Mouse (Mus musculus): Measurements from ENCODE around the gene Tff2. TPM values are rescaled to one million over a fixed set of nuclear protein-coding genes. Genes with fewer than 3 reads are reported as not detected.
A peak's percentile ranks its signal among the peaks of the same experiment; 100 is the strongest.

The Tff2 gene
- polyA plus RNA-seq, 1 experiment from 2014 or later: not detected

DNA sequence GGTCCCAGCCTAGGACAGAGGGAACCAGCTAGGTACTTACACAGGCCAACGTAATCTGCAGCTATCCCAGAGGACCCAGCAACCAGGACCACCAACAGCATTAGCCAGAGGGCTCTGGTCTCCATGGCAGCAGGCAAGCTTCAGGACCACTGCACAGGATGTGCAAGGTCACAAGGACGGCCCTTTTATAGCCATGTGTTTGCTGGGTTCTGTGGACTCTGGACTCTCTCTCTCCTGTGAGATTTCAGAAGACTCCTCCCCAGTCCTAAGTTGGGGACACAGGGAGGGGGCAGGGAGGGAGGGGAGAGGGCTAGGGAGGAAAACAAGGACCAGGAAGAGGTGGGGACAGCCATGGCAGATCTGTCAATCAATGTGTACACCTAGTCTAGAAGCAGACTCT is 14.6 kb downstream of the Tff2 start, which contains the start of gene Tff3:
Tff3 (minus strand) TSS at position 195 of the 400 bp plus-strand sequence.
- Histone ChIP-seq H3K9me3 (replicated peaks; ENCODE audit: control insufficient read depth, low read length) (no peaks in the 10 kb centered on the region), H3K36me3 (ENCODE audit: control insufficient read depth, insufficient read depth, low read length) (no peaks in the 10 kb centered on the region), H3K27ac (ENCODE audit: low read depth, low read length) (no peak within 1 kb of the TSS), H3K4me2 (ENCODE audit: low read length) (no peak within 1 kb of the TSS), H3K4me1 (ENCODE audit: control insufficient read depth, insufficient read depth, low read length) (no peaks in the 10 kb centered on the region), H3K4me3 (ENCODE audit: low read depth, low read length) (no peak within 1 kb of the TSS), H3K9ac (ENCODE audit: low read length) (no peak within 1 kb of the TSS), H3K27me3 (replicated peaks; ENCODE audit: control insufficient read depth, insufficient read depth, low read length) (no peaks in the 10 kb centered on the region)
- ATAC-seq (no peak), DNase-seq (ENCODE audit: low spot score) (no peak)
- WGBS: 28% methylated on average over 2 of the region's 2 CpGs

- no peak overlapping the region for H3K4me3 ChIP-seq (ENCODE audit: low read depth, low read length)
- H3K4me1 ChIP-seq (ENCODE audit: control insufficient read depth, insufficient read depth, low read length): no peaks in the 10 kb centered on the region
- no peak overlapping the region for H3K4me2 ChIP-seq (ENCODE audit: low read length)
- H3K36me3 ChIP-seq (ENCODE audit: control insufficient read depth, insufficient read depth, low read length): no peaks in the 10 kb centered on the region
- no peaks in the 10 kb centered on the region for H3K9me3 ChIP-seq (replicated peaks; ENCODE audit: control insufficient read depth, low read length)
- 83% methylated on average over 9 of the region's 9 CpGs for WGBS
- ATAC-seq (no peak), DNase-seq (ENCODE audit: low spot score) (no peak)
- H3K9ac ChIP-seq (ENCODE audit: low read length): no peak overlapping the region
- H3K27me3 ChIP-seq (replicated peaks; ENCODE audit: control insufficient read depth, insufficient read depth, low read length): no peaks in the 10 kb centered on the region
- H3K27ac ChIP-seq (ENCODE audit: low read depth, low read length): no peak overlapping the region
These were observed 15.3 kb downstream of the Tff2 start for GRCm38 (mm10) chr17:31128708-31129318.

- Histone ChIP-seq H3K4me3 (ENCODE audit: low read depth, low read length) (no peak overlapping the region), H3K4me2 (ENCODE audit: low read length) (no peak overlapping the region), H3K9me3 (replicated peaks; ENCODE audit: control insufficient read depth, low read length) (no peaks in the 10 kb centered on the region), H3K4me1 (ENCODE audit: control insufficient read depth, insufficient read depth, low read length) (no peaks in the 10 kb centered on the region), H3K27me3 (replicated peaks; ENCODE audit: control insufficient read depth, insufficient read depth, low read length) (no peaks in the 10 kb centered on the region), H3K9ac (ENCODE audit: low read length) (no peak overlapping the region), H3K36me3 (ENCODE audit: control insufficient read depth, insufficient read depth, low read length) (no peaks in the 10 kb centered on the region), H3K27ac (ENCODE audit: low read depth, low read length) (no peak overlapping the region)
- WGBS: 50% methylated on average over 9 of the region's 9 CpGs
- peak; percentile 61 for ATAC-seq
- peak; percentile 66 for DNase-seq (ENCODE audit: low spot score)
These were observed 18.4 kb downstream of the Tff2 start for GRCm38 (mm10) chr17:31125548-31126266.

DNA sequence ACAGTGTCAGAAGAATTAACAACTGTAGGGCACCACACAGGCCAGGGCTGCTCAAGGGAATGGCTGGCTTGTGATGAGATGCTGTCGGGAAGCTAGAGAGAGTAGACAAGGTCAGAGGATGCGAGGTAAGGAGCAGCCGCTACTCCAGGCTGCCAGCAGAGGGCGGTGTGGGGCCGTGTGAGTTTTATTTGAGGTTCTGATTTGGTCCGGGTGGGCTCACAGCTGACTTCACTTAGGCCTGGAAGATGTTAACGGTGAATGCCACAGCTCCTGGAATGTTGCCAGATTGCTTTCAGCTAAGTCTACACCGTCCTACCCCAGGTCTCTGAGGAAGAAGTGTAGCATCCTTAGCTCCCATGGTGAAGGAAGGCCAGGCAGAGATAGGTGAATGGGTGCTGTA is 22.1 kb downstream of the Tff2 start:
- Histone ChIP-seq H3K27me3 (replicated peaks; ENCODE audit: control insufficient read depth, insufficient read depth, low read length) (no peaks in the 10 kb centered on the region), H3K4me1 (ENCODE audit: control insufficient read depth, insufficient read depth, low read length) (no peaks in the 10 kb centered on the region), H3K9ac (ENCODE audit: low read length) (no peak overlapping the region), H3K4me2 (ENCODE audit: low read length) (no peak overlapping the region), H3K9me3 (replicated peaks; ENCODE audit: control insufficient read depth, low read length) (no peaks in the 10 kb centered on the region), H3K36me3 (ENCODE audit: control insufficient read depth, insufficient read depth, low read length) (0 out of 2 replicates have a peak, but pooled peaks cover 2% of the 10 kb centered on the region), H3K27ac (ENCODE audit: low read depth, low read length) (no peak overlapping the region), H3K4me3 (ENCODE audit: low read depth, low read length) (no peak overlapping the region)
- ATAC-seq (no peak), DNase-seq (ENCODE audit: low spot score) (peak; percentile 68)
- WGBS: 13% methylated on average over 8 of the region's 8 CpGs

GRCm38 (mm10) chr17:31119429-31119828 is 24.7 kb downstream of the Tff2 start:
- no peak overlapping the region for H3K4me3 ChIP-seq (ENCODE audit: low read depth, low read length)
- no peaks in the 10 kb centered on the region for H3K27me3 ChIP-seq (replicated peaks; ENCODE audit: control insufficient read depth, insufficient read depth, low read length)
- no peaks in the 10 kb centered on the region for H3K4me1 ChIP-seq (ENCODE audit: control insufficient read depth, insufficient read depth, low read length)
- H3K36me3 ChIP-seq (ENCODE audit: control insufficient read depth, insufficient read depth, low read length): peaks cover 13% of the 10 kb centered on the region
- peak; percentile 76 for ATAC-seq
- H3K27ac ChIP-seq (ENCODE audit: low read depth, low read length): no peak overlapping the region
- peak; percentile 83 for DNase-seq (ENCODE audit: low spot score)
- no peak overlapping the region for H3K9ac ChIP-seq (ENCODE audit: low read length)
- no peaks in the 10 kb centered on the region for H3K9me3 ChIP-seq (replicated peaks; ENCODE audit: control insufficient read depth, low read length)
- no peak overlapping the region for H3K4me2 ChIP-seq (ENCODE audit: low read length)
- WGBS: 6% methylated on average over 7 of the region's 7 CpGs

- Histone ChIP-seq H3K36me3 (ENCODE audit: control insufficient read depth, insufficient read depth, low read length) (peaks cover 21% of the 10 kb centered on the region), H3K27me3 (replicated peaks; ENCODE audit: control insufficient read depth, insufficient read depth, low read length) (no peaks in the 10 kb centered on the region), H3K9ac (ENCODE audit: low read length) (no peak overlapping the region), H3K4me2 (ENCODE audit: low read length) (no peak overlapping the region), H3K9me3 (replicated peaks; ENCODE audit: control insufficient read depth, low read length) (no peaks in the 10 kb centered on the region), H3K4me1 (ENCODE audit: control insufficient read depth, insufficient read depth, low read length) (no peaks in the 10 kb centered on the region), H3K4me3 (ENCODE audit: low read depth, low read length) (no peak overlapping the region), H3K27ac (ENCODE audit: low read depth, low read length) (no peak overlapping the region)
- DNase-seq (ENCODE audit: low spot score): no peak
- no peak for ATAC-seq
- WGBS: 90% methylated on average over 5 of the region's 5 CpGs
These were observed 26.1 kb downstream of the Tff2 start for GRCm38 (mm10) chr17:31117946-31118345.

GRCm38 (mm10) chr17:31116063-31116462 is 28.0 kb downstream of the Tff2 start:
- ATAC-seq (no peak), DNase-seq (ENCODE audit: low spot score) (no peak)
- H3K4me1 ChIP-seq (ENCODE audit: control insufficient read depth, insufficient read depth, low read length): no peaks in the 10 kb centered on the region
- H3K27me3 ChIP-seq (replicated peaks; ENCODE audit: control insufficient read depth, insufficient read depth, low read length): no peaks in the 10 kb centered on the region
- H3K4me3 ChIP-seq (ENCODE audit: low read depth, low read length): no peak overlapping the region
- WGBS: 74% methylated on average over 6 of the region's 6 CpGs
- no peak overlapping the region for H3K9ac ChIP-seq (ENCODE audit: low read length)
- H3K27ac ChIP-seq (ENCODE audit: low read depth, low read length): no peak overlapping the region
- no peak overlapping the region for H3K4me2 ChIP-seq (ENCODE audit: low read length)
- peaks cover 39% of the 10 kb centered on the region for H3K36me3 ChIP-seq (ENCODE audit: control insufficient read depth, insufficient read depth, low read length)
- no peaks in the 10 kb centered on the region for H3K9me3 ChIP-seq (replicated peaks; ENCODE audit: control insufficient read depth, low read length)

DNA sequence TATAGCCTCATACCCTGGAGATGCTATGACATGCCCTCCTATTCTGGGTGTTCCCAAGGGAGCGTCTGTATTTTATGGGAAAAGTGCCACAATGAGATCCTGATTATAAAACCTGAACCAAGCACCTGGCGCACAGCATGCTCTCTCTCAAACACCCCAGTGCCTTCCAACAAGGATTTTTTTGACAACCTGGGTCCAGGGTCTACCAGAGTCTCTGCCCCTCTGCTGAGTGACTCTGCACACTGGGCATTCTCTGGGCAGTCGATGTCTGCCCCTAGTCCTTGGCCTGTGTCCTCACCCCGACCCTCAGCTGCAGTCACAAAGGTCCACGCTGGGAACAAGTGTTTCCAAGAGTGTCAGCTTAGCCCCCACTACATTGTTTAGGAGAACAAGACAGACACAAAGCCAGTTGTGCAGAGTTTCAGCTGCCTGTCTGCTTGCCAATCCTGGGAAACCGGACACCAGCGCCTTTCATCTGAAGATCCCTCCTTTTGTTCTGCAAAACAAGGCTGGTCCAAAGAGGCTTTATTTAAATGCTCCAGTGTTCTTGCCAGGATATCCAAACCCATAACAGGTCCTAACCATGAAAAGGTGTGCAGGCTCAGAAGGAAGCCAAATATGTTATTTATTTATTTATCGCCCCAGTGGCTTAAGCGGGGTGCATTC is 30.8 kb downstream of the Tff2 start:
- ATAC-seq (no peak), DNase-seq (ENCODE audit: low spot score) (no peak)
- Histone ChIP-seq H3K4me2 (ENCODE audit: low read length) (no peak overlapping the region), H3K9me3 (replicated peaks; ENCODE audit: control insufficient read depth, low read length) (no peaks in the 10 kb centered on the region), H3K4me3 (ENCODE audit: low read depth, low read length) (no peak overlapping the region), H3K27me3 (replicated peaks; ENCODE audit: control insufficient read depth, insufficient read depth, low read length) (no peaks in the 10 kb centered on the region), H3K4me1 (ENCODE audit: control insufficient read depth, insufficient read depth, low read length) (no peaks in the 10 kb centered on the region), H3K36me3 (ENCODE audit: control insufficient read depth, insufficient read depth, low read length) (peaks cover 64% of the 10 kb centered on the region), H3K27ac (ENCODE audit: low read depth, low read length) (no peak overlapping the region; the same call in 1 of the 2 replicates), H3K9ac (ENCODE audit: low read length) (no peak overlapping the region)
- whole genome bisulfite sequencing: 18% methylated on average over 9 of the region's 9 CpGs

- ATAC-seq: no peak
- Histone ChIP-seq H3K4me1 (ENCODE audit: control insufficient read depth, insufficient read depth, low read length) (no peaks in the 10 kb centered on the region), H3K9ac (ENCODE audit: low read length) (no peak overlapping the region), H3K27me3 (replicated peaks; ENCODE audit: control insufficient read depth, insufficient read depth, low read length) (no peaks in the 10 kb centered on the region), H3K9me3 (replicated peaks; ENCODE audit: control insufficient read depth, low read length) (no peaks in the 10 kb centered on the region), H3K4me2 (ENCODE audit: low read length) (no peak overlapping the region), H3K36me3 (ENCODE audit: control insufficient read depth, insufficient read depth, low read length) (peaks cover 49% of the 10 kb centered on the region), H3K27ac (ENCODE audit: low read depth, low read length) (no peak overlapping the region), H3K4me3 (ENCODE audit: low read depth, low read length) (no peak overlapping the region)
- WGBS: 88% methylated on average over 15 of the region's 15 CpGs
- no peak for DNase-seq (ENCODE audit: low spot score)
These were observed 35.7 kb downstream of the Tff2 start for GRCm38 (mm10) chr17:31108388-31108787.

Data from forebrain, embryonic 14.5 days (tissue).